Mouse (Mus musculus): ENCODE data around the gene Klhl22.

The Klhl22 gene

GRCm38 (mm10) chr16:17802456-17802838 lies 43.0 kb downstream of the Klhl22 start:
- DNase-seq (ENCODE audit: low spot score) = no peak

- no peak for DNase-seq (ENCODE audit: low spot score)
Observed at GRCm38 (mm10) chr16:17802839-17803674, 43.6 kb downstream of the Klhl22 start.

- DNase-seq (ENCODE audit: low spot score) = no peak
Observed at GRCm38 (mm10) chr16:17803675-17804448, 44.4 kb downstream of the Klhl22 start.

GRCm38 (mm10) chr16:17804449-17804912 lies 45.1 kb downstream of the Klhl22 start:
- DNase-seq (ENCODE audit: low spot score) = no peak

GRCm38 (mm10) chr16:17804982-17805381 lies 45.6 kb downstream of the Klhl22 start:
- no peak for DNase-seq (ENCODE audit: low spot score)

GRCm38 (mm10) chr16:17806581-17807191 lies 47.3 kb downstream of the Klhl22 start:
- DNase-seq (ENCODE audit: low spot score) = no peak

GRCm38 (mm10) chr16:17807192-17808009 lies 48.0 kb downstream of the Klhl22 start:
- DNase-seq (ENCODE audit: low spot score) = peak; percentile 84

- DNase-seq (ENCODE audit: low spot score) = no peak
Observed at GRCm38 (mm10) chr16:17809125-17809524, 49.7 kb downstream of the Klhl22 start.

GRCm38 (mm10) chr16:17809711-17810110 lies 50.3 kb downstream of the Klhl22 start:
- DNase-seq (ENCODE audit: low spot score) = no peak

GRCm38 (mm10) chr16:17812120-17812519 lies 52.7 kb downstream of the Klhl22 start:
- DNase-seq (ENCODE audit: low spot score) = no peak

- no peak for DNase-seq (ENCODE audit: low spot score)
Observed at GRCm38 (mm10) chr16:17813173-17813572, 53.8 kb downstream of the Klhl22 start.

- DNase-seq (ENCODE audit: low spot score) = peak; percentile 77
Observed at GRCm38 (mm10) chr16:17815411-17816402, 56.3 kb downstream of the Klhl22 start.

- no peak for DNase-seq (ENCODE audit: low spot score)
Observed at GRCm38 (mm10) chr16:17816528-17816927, 57.1 kb downstream of the Klhl22 start.

- DNase-seq (ENCODE audit: low spot score) = no peak
Observed at GRCm38 (mm10) chr16:17826500-17826899, 67.1 kb downstream of the Klhl22 start.

- DNase-seq (ENCODE audit: low spot score) = no peak
Observed at GRCm38 (mm10) chr16:17828229-17828628, 68.8 kb downstream of the Klhl22 start.

- no peak for DNase-seq (ENCODE audit: low spot score)
Observed at GRCm38 (mm10) chr16:17828867-17829266, 69.4 kb downstream of the Klhl22 start.

GRCm38 (mm10) chr16:17830385-17831178 lies 71.2 kb downstream of the Klhl22 start:
- DNase-seq (ENCODE audit: low spot score) = no peak

- DNase-seq (ENCODE audit: low spot score) = no peak
Observed at GRCm38 (mm10) chr16:17831781-17832180, 72.4 kb downstream of the Klhl22 start.

- no peak for DNase-seq (ENCODE audit: low spot score)
Observed at GRCm38 (mm10) chr16:17832821-17833220, 73.4 kb downstream of the Klhl22 start, which contains the start of gene B830017H08Rik. TSS of gene B830017H08Rik (plus strand) at chr16:17833121.

GRCm38 (mm10) chr16:17833321-17833680 lies 73.9 kb downstream of the Klhl22 start:
- peak; percentile 41 for DNase-seq (ENCODE audit: low spot score)
